Mouse (Mus musculus): ENCODE data around the gene Kdelr1. TPM values are rescaled to one million over a fixed set of nuclear protein-coding genes. Genes with fewer than 3 reads are reported as not detected.

Kdelr1 gene
- total and polyA plus RNA-seq, 2 experiments from 2014 or later = 52.0 to 207 TPM

- H3K9ac ChIP-seq (replicated peaks; ENCODE audit: low read length, poor library complexity, severe bottlenecking) = peak overlapping the region; percentile 39; the same call in 1 of the 2 replicates
- 5% methylated on average over 76 of the region's 86 CpGs for WGBS
- no peak for DNase-seq (ENCODE audit: low spot score)
Observed at GRCm38 (mm10) chr7:45833148-45833790, 39.3 kb upstream of the Kdelr1 start.

DNA sequence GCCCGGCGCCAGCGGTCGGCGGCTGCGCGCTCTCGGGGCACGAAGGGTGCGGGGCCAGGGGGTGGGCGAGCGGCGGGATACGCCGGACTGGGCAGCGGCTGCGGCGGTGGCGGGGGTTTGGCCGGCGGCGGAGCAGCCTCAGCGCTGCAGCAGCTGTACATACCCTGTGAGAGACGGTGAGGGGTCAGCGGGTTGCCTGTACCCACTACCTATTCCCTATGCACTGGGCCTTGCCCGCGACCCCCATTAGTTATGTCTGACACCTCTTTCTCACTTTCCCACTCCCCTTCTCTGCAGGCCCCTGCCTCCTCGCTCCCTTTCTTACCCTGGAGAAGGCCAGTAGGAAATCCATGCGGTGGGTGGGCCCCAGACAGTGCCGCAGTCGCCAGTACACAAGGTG is 38.6 kb upstream of the Kdelr1 start:
- Histone ChIP-seq H3K9ac (replicated peaks; ENCODE audit: low read length, poor library complexity, severe bottlenecking) (no peak overlapping the region; the same call in 1 of the 2 replicates), H3K4me3 (ENCODE audit: low read depth, low read length) (peak overlapping the region; percentile 25), H3K4me1 (ENCODE audit: insufficient read depth, low read length) (peaks cover 3% of the 10 kb centered on the region; the same call in 1 of the 2 replicates), H3K36me3 (ENCODE audit: insufficient read depth, low read length) (peaks cover 20% of the 10 kb centered on the region; the same call in 1 of the 2 replicates), H3K27me3 (ENCODE audit: insufficient read depth, low read length) (peaks cover 28% of the 10 kb centered on the region), H3K4me2 (ENCODE audit: low read depth, low read length, poor library complexity, severe bottlenecking) (peak overlapping the region; percentile 36; the same call in 1 of the 2 replicates), H3K27ac (ENCODE audit: low read depth, low read length) (no peak overlapping the region), H3K9me3 (ENCODE audit: low read length) (no peaks in the 10 kb centered on the region)
- DNase-seq (ENCODE audit: low spot score) (no peak), ATAC-seq (ENCODE audit: low FRiP score) (no peak)
- TF ChIP-seq CTCF (IDR thresholded peaks at IDR 0.05) = no peak
- WGBS = 20% methylated on average over 18 of the region's 31 CpGs

More at GRCm38 (mm10) chr7:45833148-45833790, 39.3 kb upstream of the Kdelr1 start:
- Histone ChIP-seq H3K27me3 (ENCODE audit: insufficient read depth, low read length) (peaks cover 28% of the 10 kb centered on the region), H3K4me2 (ENCODE audit: low read depth, low read length, poor library complexity, severe bottlenecking) (peak overlapping the region; percentile 36), H3K4me1 (ENCODE audit: insufficient read depth, low read length) (peaks cover 3% of the 10 kb centered on the region; the same call in 1 of the 2 replicates), H3K36me3 (ENCODE audit: insufficient read depth, low read length) (peaks cover 21% of the 10 kb centered on the region; the same call in 1 of the 2 replicates), H3K9me3 (ENCODE audit: low read length) (no peaks in the 10 kb centered on the region), H3K27ac (ENCODE audit: low read depth, low read length) (no peak overlapping the region), H3K4me3 (ENCODE audit: low read depth, low read length) (peak overlapping the region; percentile 25)
- no peak for TF ChIP-seq CTCF (IDR thresholded peaks at IDR 0.05)
- ATAC-seq (ENCODE audit: low FRiP score) = no peak

GRCm38 (mm10) chr7:45842950-45843744 is 29.4 kb upstream of the Kdelr1 start:
- Histone ChIP-seq H3K4me1 (ENCODE audit: insufficient read depth, low read length) (no peaks in the 10 kb centered on the region), H3K4me2 (ENCODE audit: low read depth, low read length, poor library complexity, severe bottlenecking) (no peak overlapping the region), H3K4me3 (ENCODE audit: low read depth, low read length) (no peak overlapping the region), H3K9ac (replicated peaks; ENCODE audit: low read length, poor library complexity, severe bottlenecking) (no peak overlapping the region), H3K9me3 (ENCODE audit: low read length) (no peaks in the 10 kb centered on the region), H3K27ac (ENCODE audit: low read depth, low read length) (no peak overlapping the region), H3K27me3 (ENCODE audit: insufficient read depth, low read length) (no peaks in the 10 kb centered on the region), H3K36me3 (ENCODE audit: insufficient read depth, low read length) (peaks cover 13% of the 10 kb centered on the region)
- ATAC-seq (ENCODE audit: low FRiP score) (no peak), DNase-seq (ENCODE audit: low spot score) (no peak)
- TF ChIP-seq CTCF (IDR thresholded peaks at IDR 0.05) = no peak
- 89% methylated on average over 10 of the region's 10 CpGs for WGBS

DNA sequence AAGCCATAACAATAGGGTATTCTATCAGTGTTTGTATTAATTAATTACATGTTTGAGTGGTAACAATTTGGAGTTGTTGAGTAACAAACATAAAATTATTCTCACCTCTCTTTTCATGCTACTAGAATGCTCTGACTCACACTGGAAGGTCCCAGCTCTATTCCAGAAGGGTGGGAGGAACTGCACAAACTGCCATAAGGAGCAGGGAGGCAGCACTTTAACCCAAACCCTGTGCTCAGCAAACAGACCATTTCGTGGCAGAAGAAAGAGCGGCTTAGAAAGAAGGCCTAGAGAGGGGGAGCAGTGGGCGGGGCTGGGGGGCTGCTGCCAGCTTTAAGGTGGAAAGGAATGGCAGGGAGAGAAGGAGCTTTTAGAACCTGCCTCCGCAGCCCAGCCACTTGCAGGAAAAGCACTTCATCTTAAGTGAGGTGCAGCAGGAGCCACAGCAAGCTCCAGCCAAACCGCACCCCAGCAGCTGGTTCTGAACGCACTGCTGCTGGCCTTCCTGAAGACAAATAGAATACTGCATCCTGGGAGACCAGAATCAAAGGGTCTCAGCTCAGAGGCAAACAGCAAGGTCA is 24.0 kb upstream of the Kdelr1 start:
- Histone ChIP-seq H3K4me3 (ENCODE audit: low read depth, low read length) (no peak overlapping the region), H3K4me2 (ENCODE audit: low read depth, low read length, poor library complexity, severe bottlenecking) (no peak overlapping the region), H3K27me3 (ENCODE audit: insufficient read depth, low read length) (no peaks in the 10 kb centered on the region), H3K4me1 (ENCODE audit: insufficient read depth, low read length) (no peaks in the 10 kb centered on the region), H3K9ac (replicated peaks; ENCODE audit: low read length, poor library complexity, severe bottlenecking) (no peak overlapping the region), H3K27ac (ENCODE audit: low read depth, low read length) (no peak overlapping the region), H3K36me3 (ENCODE audit: insufficient read depth, low read length) (peaks cover 13% of the 10 kb centered on the region), H3K9me3 (ENCODE audit: low read length) (no peaks in the 10 kb centered on the region)
- ATAC-seq (ENCODE audit: low FRiP score) (no peak), DNase-seq (ENCODE audit: low spot score) (no peak)
- no peak for TF ChIP-seq CTCF (IDR thresholded peaks at IDR 0.05)
- WGBS = 8% methylated on average over 6 of the region's 6 CpGs

DNA sequence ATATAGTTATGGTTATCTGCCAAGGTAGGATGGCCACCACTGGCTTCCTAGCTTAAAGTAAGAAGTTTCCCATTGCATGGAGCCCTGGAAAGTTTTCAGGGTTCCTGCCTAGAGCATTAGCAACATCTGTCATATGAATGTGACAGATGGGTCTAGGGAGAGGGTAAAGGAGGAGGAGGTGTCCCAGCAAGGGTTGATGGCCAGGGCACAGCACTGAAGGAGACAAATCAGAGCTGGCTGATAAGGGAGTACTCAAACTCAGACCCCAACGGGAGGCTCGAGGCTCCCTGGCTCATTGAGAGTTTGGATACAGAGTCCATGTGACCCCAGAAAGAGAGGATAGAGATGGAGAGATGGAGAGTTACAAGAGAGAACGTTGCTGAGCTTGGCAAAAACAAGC is 21.9 kb upstream of the Kdelr1 start:
- Histone ChIP-seq H3K27ac (ENCODE audit: low read depth, low read length) (no peak overlapping the region), H3K27me3 (ENCODE audit: insufficient read depth, low read length) (no peaks in the 10 kb centered on the region), H3K36me3 (ENCODE audit: insufficient read depth, low read length) (peaks cover 19% of the 10 kb centered on the region), H3K4me3 (ENCODE audit: low read depth, low read length) (no peak overlapping the region), H3K9me3 (ENCODE audit: low read length) (no peaks in the 10 kb centered on the region), H3K9ac (replicated peaks; ENCODE audit: low read length, poor library complexity, severe bottlenecking) (no peak overlapping the region), H3K4me2 (ENCODE audit: low read depth, low read length, poor library complexity, severe bottlenecking) (no peak overlapping the region), H3K4me1 (ENCODE audit: insufficient read depth, low read length) (no peaks in the 10 kb centered on the region)
- DNase-seq (ENCODE audit: low spot score) = no peak
- TF ChIP-seq CTCF (IDR thresholded peaks at IDR 0.05) = no peak
- ATAC-seq (ENCODE audit: low FRiP score) = no peak
- 79% methylated on average over 3 of the region's 3 CpGs for WGBS
